Mouse (Mus musculus) lung, postnatal 36 days (tissue): ENCODE results near the gene Cnga2.
"Not testable (repeated sequence)": the region's sequence is repeated elsewhere in the genome, so short reads cannot be mapped to it uniquely, and the experiment has no call there.

Source experiments
- DNase-seq: peaks from one replicate; pipeline ENCODE4 v3.0.0; 2022; ENCODE audit warnings: mixed read lengths

Cnga2 gene

DNA sequence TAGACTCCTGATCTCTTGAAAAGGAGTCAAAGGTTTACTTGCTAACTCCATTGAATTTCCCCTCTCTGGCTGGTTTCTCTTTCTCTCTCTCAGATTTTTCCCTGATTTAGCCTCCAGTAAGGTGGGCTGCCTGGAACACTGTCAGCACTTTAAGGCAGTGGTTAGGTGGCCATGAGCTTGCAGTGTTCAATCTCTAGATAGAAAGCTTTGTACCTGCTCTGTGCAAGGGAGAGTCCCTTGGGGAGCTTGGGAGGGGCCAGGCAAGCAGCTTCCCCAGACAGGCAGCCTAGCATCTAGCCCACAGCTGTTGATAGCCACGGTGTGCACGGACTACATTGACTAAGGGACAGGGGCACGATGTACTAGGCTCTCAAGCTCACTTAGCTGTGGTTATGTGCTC lies at the start of gene Cnga2:
Gene Cnga2, plus strand, starts transcription at position 301 of the 400 bp plus-strand sequence.
- no peak for DNase-seq

DNA sequence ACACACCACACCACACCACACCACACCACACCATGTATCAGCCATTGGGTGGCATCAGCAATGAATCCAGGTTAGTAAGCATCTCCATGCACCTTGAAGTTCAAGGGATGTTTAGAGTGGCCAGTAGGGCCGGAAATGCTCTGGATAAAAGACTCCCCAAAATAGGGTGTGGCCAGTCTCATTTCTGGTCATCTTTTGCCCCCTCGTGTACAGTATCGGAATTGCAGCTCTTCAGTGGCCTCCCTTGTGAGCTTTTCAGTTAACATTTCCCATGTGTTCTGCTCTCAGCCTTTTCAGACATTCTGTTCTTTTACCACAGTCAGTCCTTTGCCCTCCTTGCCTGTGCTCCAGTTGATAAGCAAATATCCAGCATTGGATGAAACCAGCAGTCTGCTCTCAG lies 45.0 kb upstream of the Cnga2 start:
- peak; percentile 70 for DNase-seq

DNA sequence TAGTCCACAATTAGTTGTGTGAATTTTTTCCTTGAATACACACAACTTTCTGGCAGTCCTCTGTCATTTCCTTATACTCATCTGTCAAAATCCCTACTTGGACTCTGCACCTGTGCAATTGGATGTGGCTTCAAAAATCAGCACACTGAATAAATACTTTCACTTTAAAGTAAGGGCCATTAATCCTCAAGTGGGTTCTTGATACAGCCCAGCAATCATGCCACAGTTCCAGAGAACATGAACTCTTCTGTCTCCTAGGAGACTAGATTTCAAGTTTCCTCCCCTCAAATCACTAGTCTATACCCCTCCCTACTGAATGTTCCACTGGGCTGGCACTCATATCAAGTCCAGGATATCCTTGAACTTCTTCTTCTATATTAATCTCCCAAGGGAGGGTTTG lies 33.3 kb upstream of the Cnga2 start:
- peak; percentile 43 for DNase-seq

DNA sequence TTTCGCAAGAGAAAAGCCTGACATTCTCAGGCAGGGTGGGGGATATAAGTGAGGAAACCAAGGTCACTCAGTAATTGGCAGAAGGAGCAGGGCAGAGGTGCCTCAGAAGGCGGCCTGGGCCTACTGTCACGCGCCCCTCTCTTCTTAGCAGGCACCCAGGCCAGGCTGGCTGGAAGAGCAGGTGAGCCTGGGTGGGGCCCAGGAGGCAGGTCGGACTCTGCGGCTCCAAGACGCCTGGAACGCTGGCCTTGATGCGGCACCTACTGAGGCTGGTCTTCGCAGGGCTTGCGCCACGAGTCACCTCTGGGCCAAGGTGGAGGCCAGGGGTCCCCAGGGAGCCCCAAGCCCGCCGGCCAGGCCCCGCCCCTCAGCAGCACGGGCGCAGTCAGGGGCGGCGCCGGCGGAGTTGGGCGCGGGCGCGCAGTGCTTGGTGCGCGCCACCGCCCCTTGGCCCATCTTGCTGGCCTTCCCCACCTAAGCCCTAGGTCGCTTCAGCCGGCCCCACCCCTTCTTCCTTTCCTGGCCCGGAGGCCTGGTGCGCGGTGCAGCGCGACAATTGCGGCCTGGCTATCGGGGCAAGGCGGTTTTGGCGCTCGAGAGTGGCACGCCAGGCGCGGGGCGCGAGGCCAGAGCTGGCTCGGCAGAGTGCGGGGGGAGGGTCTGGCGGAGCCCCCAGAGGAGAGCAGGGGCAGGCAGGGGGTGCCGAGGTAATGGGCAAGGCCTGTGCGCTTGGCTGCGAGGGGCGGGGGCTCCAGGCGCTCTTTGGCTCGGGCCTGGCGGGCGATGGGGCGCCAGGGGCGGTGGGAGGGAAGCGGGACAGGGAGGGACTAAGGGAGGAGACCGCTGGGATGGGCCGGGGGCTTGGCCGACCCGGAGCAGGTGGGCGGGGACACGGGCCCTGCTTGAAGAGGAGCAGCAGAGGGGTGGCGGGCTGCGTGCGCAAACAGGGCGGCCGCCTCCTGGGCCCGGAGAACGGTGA lies 29.3 kb upstream of the Cnga2 start, which contains the start of gene Prrg3:
Gene Prrg3, plus strand, starts transcription at position 552 of the 979 bp plus-strand sequence.
- peak; percentile 65 for DNase-seq

DNA sequence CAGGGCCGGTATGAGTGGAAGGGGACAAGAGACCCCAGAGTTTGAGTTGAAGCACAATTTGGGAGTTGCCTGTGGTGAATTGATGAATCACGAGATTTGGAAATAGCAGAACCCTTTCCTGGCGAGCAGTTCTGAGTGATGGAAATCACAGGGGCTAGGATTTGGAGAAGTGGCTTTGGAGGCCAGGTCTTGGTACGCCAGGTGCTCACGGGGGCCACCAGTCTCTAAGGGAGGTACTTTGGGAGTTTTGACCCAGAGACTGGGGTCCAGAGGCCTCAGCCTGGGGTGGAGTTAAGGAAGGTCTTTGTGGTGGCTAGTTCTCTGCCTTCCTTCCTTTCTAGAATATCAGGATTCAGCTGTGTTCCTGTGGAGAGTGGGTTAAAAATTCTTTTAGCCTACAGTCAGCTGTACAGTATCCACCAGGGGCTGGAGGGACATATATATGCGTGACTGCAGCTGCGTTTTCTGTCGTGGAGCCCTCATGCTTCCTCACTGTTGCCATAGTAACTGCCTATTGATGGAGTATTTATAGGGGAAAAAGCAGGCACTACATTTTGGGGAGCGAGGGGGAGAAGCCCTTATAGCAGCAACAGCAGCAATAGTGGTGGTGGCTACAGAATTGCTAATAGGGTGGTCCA lies 28.3 kb upstream of the Cnga2 start:
- no peak for DNase-seq

DNA sequence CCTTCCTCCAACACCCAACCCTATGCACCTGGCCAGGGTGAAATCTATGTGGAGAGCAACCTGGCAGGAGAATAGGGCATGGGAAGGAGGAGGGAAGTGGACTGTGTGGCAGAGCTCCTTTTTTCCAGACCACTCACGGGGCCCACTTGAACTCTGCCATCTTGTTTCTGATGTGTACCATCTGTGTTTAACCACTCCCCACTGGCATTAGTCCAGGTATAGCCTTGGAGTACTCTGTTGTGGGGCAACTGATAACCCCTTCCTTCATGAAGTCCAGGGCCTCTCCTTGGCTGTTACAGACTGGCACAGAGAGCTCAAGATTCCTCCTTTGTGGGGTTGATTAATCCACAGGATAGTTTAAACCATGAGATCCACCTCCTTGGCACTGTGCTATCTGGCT lies 23.4 kb upstream of the Cnga2 start:
- peak; percentile 56 for DNase-seq

DNA sequence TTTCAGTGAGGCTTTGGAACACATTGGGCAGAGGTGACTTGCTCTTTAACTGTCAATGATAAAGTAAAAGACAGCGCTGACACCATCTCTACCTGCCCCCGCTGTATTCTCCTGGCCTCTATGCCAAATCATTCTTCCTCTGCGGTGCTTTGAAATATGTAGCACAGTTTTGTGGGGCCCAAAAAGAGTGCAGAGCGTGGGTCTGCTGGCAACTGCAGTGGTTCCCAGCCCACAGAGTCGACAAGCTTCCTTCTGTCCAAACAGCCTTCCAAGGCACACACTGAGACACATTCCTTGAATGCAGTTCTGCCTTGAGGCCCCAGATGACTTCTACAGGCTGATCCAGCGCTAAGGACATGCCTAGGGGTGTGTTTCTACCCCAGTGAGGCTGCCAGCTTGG lies 22.8 kb upstream of the Cnga2 start:
- no peak for DNase-seq

DNA sequence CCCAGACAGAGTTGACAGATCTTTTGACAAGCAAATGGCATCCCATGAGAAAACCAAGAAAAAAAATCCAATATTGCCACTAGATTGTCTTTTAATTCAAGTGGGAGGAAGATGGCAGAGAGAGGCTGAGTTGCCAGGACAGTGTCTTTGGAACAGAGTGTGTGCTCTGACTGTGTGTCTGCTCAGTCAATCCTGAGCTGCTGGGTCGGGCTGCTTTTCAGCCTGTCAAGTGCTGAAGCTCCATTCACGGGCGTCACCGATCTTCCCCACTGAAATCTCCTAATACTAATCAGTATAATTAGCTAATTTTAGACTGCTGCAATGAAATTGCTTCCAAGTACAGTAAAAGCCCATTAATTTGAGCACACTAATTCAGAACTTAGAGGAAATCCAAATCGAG lies 20.3 kb upstream of the Cnga2 start:
- no peak for DNase-seq

DNA sequence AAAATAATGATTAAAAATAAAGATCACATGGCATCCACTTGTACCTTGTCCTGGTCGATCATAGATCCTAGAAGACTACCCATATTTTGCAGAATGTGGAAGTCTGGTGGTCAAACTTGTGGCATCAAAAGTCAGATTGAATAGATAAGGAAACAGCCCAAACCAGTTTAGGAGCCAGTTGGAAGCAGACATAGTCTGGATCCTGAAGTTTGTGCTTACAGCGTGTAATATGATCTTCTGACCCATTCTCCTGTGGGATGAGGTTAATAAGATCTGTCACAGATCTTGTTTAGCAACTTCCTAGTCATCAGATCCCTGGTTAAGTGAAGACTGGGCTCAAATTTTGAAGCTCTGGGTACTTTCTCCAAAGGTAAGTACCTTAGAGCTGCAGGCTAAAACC lies 19.0 kb upstream of the Cnga2 start, which contains the start of gene Fate1:
Gene Fate1, plus strand, starts transcription at position 301 of the 400 bp plus-strand sequence.
- no peak for DNase-seq

DNA sequence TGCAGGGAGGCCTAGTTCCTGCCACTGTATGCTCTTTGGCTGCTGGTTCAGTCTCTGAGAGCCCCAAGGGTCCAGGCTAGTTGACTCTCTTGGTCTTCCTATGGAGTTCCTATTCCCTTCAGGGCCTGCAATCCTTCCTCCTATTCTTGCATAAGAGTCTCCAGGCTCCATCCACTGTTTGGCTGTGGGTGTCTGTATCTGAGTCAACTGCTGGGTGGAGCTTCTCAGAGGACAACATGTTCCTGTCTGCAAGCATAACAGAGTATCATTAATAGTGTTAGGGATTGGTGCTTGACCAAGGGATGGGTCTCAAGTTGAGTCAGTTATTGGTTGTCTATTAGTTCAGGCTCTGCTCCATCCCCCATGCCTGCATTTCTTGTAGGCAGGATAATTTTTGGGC lies 14.0 kb upstream of the Cnga2 start:
- DNase-seq, result not testable (repeated sequence)

DNA sequence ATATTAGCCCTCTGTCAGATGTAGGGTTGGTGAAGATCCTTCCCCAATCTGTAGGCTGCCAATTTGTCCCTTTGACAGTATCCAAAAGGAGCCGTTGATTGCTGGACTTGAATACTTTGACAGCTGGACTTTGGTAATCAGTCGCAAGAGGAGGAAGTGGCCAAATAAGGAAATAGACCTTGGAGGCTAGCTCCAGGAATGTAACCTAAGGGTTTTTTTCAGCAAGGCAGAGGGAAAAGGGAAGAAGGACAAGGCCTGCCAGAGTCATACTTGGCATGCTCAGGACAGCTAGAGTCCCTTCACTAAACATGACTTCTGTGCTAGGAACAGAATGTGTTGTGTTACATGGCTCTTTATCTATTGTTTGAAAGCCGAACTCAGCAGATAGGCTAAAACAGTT lies 11.2 kb upstream of the Cnga2 start:
- DNase-seq, result peak; percentile 22

DNA sequence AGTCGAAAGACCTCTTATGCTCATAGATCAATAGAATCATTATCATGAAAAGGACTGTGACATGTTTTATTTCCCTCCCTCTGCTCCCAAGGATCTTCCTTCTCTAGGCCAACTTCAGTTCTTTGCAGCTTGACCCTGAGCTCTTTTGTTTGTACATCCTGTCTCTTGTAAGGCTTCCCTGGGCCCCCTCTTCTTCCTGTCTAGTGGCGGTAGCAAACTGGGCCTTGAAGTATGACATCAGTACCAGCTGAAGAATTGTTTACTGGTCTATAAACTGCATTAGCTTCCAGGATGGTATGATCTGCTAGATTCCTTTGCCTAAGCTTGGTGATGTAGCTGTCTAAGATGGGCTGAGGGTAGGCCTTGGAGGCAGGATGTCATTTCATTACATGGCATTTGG lies 10.3 kb upstream of the Cnga2 start:
- DNase-seq, result no peak

DNA sequence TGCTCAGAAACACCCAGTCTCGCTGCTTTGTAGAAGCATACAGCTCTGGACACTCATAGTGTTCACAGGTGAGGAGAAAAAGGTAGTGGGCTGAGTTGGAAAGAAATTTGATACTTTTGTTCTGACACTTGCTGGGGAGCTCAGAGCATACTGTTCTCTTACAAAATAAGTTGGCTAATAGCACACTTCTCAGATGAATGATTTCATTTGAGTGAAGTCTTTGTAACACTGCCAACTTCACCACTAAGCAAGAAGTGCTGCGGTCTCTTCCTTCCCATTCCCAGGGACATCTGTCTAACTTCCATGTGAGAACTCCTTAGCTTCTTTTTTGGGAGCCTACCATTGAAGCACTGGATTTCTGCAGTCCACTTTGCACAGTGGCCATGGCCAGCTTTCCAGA lies 8.4 kb upstream of the Cnga2 start:
- peak; percentile 17 for DNase-seq

DNA sequence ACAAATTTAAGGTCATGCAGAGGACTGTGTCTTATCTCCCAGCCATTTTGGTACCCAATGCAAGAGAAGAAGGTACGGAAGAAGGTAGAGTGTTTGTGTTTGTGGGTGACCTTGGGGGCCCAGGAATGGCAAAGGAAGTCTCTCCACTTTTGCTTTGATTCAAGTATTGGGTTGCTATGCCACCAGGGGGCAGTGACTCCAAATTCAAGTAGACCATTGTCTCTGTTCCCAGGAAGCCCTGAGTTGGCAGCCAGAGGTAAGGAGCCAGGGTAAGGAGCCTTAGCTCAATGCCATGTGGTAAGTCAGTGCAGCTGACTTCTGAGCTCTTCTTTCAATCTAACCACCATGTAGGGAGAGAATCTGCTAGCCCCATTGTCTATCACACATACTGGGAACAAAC lies 7.9 kb upstream of the Cnga2 start:
- peak; percentile 69 for DNase-seq

DNA sequence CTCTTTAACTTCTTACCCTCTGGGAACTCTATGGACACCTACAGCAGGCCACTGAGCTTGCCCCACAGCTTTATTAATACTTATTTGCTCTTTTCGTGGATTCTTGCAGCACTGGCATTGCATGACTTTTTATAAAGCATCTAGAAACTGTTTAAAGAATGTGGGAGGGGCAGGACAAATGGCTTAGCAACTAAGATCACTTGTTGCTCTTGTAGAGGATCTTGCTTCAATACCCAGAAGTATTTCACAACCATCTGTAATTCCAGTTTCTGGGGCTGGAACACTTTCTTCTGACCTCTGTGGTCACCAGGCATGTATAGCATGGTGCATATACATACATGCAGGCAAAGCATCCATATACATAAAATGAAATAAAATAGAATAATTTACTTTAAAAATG lies 4.3 kb downstream of the Cnga2 start:
- DNase-seq, result peak; percentile 30

DNA sequence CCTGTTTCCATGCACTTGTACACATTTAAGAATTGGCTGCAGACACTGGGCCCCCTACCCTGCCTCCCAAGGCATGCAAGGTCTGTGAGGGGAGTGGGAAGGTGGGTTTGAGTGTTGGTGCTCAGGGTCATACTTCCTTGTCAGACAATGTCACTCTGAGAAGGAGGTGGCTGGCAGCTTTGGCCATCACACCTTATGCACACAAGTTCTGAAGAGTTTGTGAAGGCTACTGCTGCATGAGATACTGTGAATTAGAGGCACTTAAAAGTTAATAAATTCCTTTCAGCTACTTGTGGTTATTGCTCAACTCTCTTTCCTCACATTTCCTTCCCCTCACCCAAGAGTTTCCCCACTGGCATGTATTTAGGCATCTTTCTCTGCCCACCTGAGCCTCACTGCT lies 18.3 kb downstream of the Cnga2 start:
- peak; percentile 13 for DNase-seq

DNA sequence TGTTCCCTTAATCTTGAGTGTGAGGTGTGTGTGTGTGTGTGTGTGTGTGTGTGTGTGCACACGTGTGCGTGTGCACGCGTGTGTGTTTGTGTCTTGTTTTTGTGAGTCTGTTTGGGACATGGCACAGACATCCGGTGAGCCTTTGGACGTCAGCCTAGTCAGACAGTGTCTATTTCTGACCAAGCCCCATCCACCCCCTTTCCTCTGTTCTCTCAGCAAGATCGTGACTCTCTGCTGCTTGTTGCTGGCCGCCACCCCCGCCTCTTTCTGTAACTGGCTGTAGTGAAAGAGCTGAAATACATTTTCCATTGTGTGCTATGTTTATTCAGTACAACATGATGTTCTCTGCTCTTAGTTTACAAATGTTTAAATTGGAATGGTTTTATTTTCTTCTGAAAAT lies 20.6 kb downstream of the Cnga2 start:
- peak; percentile 44 for DNase-seq

DNA sequence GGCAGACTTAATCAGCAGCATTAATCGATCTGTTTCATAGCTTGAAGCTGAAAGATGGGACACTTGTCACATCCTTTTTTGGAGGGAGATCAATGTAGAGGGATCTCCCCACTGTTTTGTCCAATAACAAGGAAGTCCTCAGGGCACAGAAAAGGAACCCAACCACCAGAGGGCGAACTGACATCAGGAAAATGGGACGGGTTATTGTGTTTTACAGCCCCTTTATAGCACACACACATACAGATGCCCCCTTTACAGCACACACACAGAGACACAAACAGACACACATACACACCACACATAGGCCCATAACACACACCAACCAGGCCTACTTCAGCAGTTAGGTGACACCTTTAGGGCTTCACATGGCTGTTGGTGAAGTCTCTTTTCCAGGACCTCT lies 21.2 kb downstream of the Cnga2 start:
- peak; percentile 75 for DNase-seq

DNA sequence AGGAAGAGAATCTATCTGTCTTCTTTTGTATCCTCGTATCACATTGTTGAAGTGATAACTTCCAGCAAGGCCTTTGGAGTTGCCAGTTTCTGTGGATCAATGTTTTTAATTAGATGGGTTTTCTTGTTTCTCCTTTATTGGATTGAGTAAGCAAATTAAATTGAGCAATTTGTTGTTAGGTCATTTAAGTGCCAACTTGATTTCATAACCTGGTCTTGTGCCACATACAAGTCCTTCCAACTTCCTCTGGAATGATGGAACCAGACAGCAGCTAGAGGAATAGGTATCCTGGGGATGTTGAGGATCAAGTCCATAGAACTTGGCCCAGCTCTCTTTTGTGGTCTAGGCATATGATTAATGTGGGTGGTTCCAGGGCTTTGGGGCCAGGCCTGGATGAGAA lies 30.6 kb downstream of the Cnga2 start:
- DNase-seq, result no peak

DNA sequence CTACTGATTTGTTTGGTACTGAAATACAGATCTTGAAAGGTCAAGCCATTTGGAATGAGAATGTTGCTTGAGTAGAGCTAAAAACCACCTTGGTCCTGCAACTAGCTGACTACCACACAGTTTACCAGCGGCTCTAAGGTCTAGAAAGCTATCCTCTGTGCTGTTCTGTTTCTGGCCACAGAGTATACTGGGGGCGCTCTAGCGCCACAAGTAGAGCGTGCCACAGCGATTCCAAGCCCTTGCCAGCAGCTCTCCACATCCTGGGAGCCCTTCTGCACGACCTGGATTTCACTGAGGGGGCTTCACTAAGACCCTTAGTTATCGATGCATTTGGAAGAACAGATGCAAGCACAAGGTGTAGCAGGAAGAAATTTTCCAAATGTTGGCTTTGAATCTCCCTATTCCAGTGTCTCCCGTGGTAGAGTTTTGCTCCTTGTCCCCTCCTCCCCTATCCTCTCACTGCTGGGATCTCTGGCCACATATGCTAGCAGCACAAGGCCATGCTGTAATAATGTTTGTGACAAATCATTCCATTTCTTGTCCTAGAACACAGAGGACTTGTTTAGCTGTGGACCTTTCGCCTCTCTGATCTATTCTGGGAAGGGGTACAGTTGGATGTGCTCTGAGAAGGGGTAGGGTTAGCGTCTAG lies 31.2 kb downstream of the Cnga2 start:
- no peak for DNase-seq

DNA sequence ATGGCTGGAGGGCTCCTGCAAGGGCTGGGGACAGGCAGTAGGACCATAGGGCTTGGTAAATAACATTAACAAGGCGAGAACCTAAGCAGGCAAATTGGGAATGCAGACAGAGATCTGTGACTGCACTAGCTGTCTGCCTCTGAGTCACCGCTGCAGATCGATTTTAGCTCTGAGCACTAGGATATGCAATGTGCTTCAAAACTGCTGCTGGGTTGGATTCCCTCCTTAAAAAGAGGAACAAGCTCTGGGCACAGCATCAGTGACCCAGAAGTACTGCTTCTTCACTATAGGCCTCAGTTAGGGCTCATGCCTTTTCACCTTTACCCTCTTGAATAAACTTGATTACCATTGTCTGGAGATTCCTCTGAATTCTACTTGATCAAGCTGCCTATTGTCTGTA lies 31.9 kb downstream of the Cnga2 start:
- DNase-seq, result no peak

DNA sequence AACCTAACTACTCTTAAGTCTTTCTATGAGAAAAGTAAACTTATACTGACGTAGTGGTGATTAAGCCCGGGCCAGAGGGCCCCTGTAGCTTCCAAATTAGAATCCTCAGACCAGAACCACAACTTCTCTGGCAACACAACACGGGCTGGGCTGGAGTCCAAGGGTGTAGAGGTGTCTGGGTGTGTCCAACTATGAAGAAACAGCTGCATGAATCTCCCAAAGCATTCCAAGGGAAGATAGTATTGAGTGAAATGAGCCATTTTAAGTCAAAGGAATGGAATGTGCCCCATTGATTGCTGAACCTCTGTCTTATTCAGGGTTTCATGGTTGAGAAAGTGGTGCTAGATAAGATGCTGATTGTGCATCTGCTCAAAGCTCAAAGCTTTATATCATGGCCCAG lies 52.4 kb downstream of the Cnga2 start:
- peak; percentile 41 for DNase-seq

DNA sequence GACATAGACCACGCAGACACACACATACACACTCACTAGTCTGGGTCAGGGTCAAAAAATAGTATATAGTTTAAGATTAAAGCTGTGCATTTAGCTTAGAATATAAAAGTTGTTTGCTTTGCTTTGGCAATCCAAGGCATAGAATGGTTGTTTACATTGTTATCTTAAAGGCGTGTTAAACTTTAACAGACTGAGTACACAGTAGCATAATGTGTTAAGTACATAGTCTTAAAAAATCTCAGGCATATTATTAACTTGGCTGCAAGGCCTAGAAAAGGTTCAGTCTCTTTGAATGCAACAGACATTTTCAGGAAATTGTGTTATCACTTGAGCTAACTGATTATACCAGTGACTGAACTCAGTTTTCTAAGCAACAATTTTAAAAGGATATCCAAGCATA lies 56.3 kb downstream of the Cnga2 start:
- DNase-seq, result no peak
